26 mouse cellular contexts compared by ENCODE assay signal in the genomic region with DNA sequence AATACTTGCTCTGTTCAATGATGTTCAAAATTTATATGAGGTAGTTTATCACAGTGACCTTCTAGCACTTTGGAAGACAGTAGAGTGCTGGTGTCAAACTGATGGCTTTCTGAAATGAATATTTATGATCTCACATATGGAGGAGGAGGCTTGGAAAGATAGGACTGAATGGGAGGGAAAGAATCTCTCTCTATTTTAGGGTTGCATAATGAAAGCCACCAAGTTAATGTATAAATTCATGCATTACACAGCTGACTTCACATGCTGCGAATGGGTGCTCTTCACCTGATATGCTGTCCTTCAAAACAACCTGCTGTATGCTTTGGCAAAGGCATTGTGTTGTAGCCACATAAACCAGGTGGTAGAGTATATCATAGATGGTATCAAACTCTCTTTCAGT. TPM values are rescaled to one million over a fixed set of nuclear protein-coding genes. Genes with fewer than 3 reads are reported as not detected.
DNase-seq lines count a peak whose midpoint lies in the region; TF ChIP-seq lines count a peak whose summit lies in the region.
"Had no signal": no experiment of that assay in that cellular context is flagged by ENCODE, and none has a peak within 500 bp of the region (broad histone marks: within the 10 kb centered on the region; RNA-seq: fewer than 3 reads in every experiment).

No protein-coding gene starts in this region.

- H3K27ac ChIP-seq in cerebellum, adult 2 months (ENCODE audit: insufficient read depth, low read length) = peak overlapping the region; percentile 43; the same call in 1 of the 2 replicates
- H3K27ac ChIP-seq: embryonic facial prominence, embryonic 13.5 days; embryonic facial prominence, embryonic 15.5 days; forebrain, embryonic 10.5 days; forebrain, embryonic 12.5 days had no signal

- peaks cover 17% of the 10 kb centered on the region; the same call in 1 of the 2 replicates for H3K4me1 ChIP-seq in cerebellum, adult 2 months (ENCODE audit: control insufficient read depth, insufficient read depth, low read length)
- H3K4me1 ChIP-seq: embryonic facial prominence, embryonic 13.5 days; embryonic facial prominence, embryonic 15.5 days; forebrain, embryonic 10.5 days; forebrain, embryonic 12.5 days had no signal

- no peak for TF ChIP-seq POLR2A in cerebellum, adult 2 months (IDR thresholded peaks at IDR 0.05; ENCODE audit: borderline replicate concordance, insufficient read depth, low read length)

- 60% methylated on average over 1 of the region's 1 CpGs for WGBS in cerebellum, adult 2 months

- TF ChIP-seq CTCF in cerebellum, adult 2 months (IDR thresholded peaks at IDR 0.05; ENCODE audit: borderline replicate concordance, insufficient read depth, low read depth, low read length) = no peak

- H3K27me3 ChIP-seq in cerebellum, adult 2 months (ENCODE audit: control insufficient read depth, insufficient read depth, low read length) = no peaks in the 10 kb centered on the region
- H3K27me3 ChIP-seq: CH12.LX; embryonic facial prominence, embryonic 13.5 days; embryonic facial prominence, embryonic 15.5 days; forebrain, embryonic 12.5 days had no signal

- intact Hi-C loops in left cerebral cortex, postnatal 36 days (cut with DNase I) = no loop called here

- H3K4me3 ChIP-seq in cerebellum, adult 2 months (replicated peaks; ENCODE audit: insufficient read depth, low read depth, low read length) = no peak overlapping the region
- H3K4me3 ChIP-seq: embryonic facial prominence, embryonic 13.5 days; embryonic facial prominence, embryonic 15.5 days; erythroblast, embryonic 14.5 days; forebrain, embryonic 10.5 days; forebrain, embryonic 12.5 days had no signal

- DNase-seq in cerebellum, adult 2 months = no peak
- DNase-seq in cerebellum, adult 11 months = no peak
- DNase-seq in left cerebral cortex, adult 11 months (ENCODE audit: low spot score) = peak; percentile 12
- no peak for DNase-seq in left cerebral cortex, postnatal 36 days (ENCODE audit: low spot score in 2 of 2)
- DNase-seq in brain, adult 2 months (ENCODE audit: low read depth, low spot score) = peak; percentile 46
- no peak for DNase-seq in urinary bladder, postnatal 4 days (ENCODE audit: low spot score in 2 of 2)
- DNase-seq: adrenal gland, adult 8-10 months; adrenal gland, postnatal 14 days; adrenal gland, postnatal 36 days; B cell, adult 2 months; cerebellum, adult 11-12 months; cerebellum, adult 8-10 months; cerebellum, adult 9-11 months; cerebellum, postnatal 14 days; cerebellum, postnatal 36 days; embryo, embryonic 11 days had no signal

RNA-seq across cellular contexts. Expression of gene Gabrb2, which starts 44.6 kb away (rescaled TPM):
- polyA plus RNA-seq in cerebellum, adult 2 months (2012; rRNA removed) = 58.7 and 71.3 TPM in 2 replicates
- total RNA-seq in left cerebral cortex, postnatal 36 days (2021) = 100 to 1,000 TPM; 187 to 190 TPM
- total RNA-seq: CH12.LX; common myeloid progenitor, adult 5-6 weeks had no signal
- polyA plus RNA-seq: CD4-positive, CD25-positive, alpha-beta regulatory T cell, adult 4 months; erythroblast, embryonic 14.5 days; G1E; Patski had no signal

Comparison
In these comparisons a context has a peak if more than half of its experiments do, and no peak if none do; other contexts are left out.
1. DNase-seq: peak in left cerebral cortex, adult 11 months (single experiment) and brain, adult 2 months (single experiment); none in cerebellum, adult 2 months (0 of 2), cerebellum, adult 11 months (single experiment), left cerebral cortex, postnatal 36 days (0 of 2) and urinary bladder, postnatal 4 days (0 of 2).